Mouse (Mus musculus) cerebellum, adult 9-10 months (tissue): ENCODE measurements around the gene Ttpal.
"Not testable (repeated sequence)": the region's sequence is repeated elsewhere in the genome, so short reads cannot be mapped to it uniquely, and the experiment has no call there.

Experiments
- DNase-seq: peaks from one replicate; pipeline ENCODE4 v3.0.0; 2022

Ttpal gene

GRCm38 (mm10) chr2:163631715-163632114 lies 29.6 kb downstream of the Ttpal start:
- DNase-seq: no peak

- DNase-seq: no peak
Observed at GRCm38 (mm10) chr2:163634211-163634610, 32.1 kb downstream of the Ttpal start.

GRCm38 (mm10) chr2:163636057-163636456 lies 33.9 kb downstream of the Ttpal start:
- DNase-seq: no peak

GRCm38 (mm10) chr2:163637655-163638266 lies 35.6 kb downstream of the Ttpal start:
- no peak for DNase-seq

GRCm38 (mm10) chr2:163640493-163640892 lies 38.4 kb downstream of the Ttpal start:
- no peak for DNase-seq

- no peak for DNase-seq
Observed at GRCm38 (mm10) chr2:163641681-163642080, 39.6 kb downstream of the Ttpal start.

GRCm38 (mm10) chr2:163642685-163643575 lies 40.8 kb downstream of the Ttpal start:
- peak; percentile 80 for DNase-seq

- DNase-seq: no peak
Observed at GRCm38 (mm10) chr2:163643576-163643971, 41.5 kb downstream of the Ttpal start.

GRCm38 (mm10) chr2:163644047-163644446 lies 41.9 kb downstream of the Ttpal start:
- no peak for DNase-seq

- peak; percentile 99 for DNase-seq
Observed at GRCm38 (mm10) chr2:163644575-163645385, 42.7 kb downstream of the Ttpal start, which contains the start of gene Serinc3. TSS of gene Serinc3 (minus strand) at chr2:163645131.

GRCm38 (mm10) chr2:163645700-163646460 lies 43.8 kb downstream of the Ttpal start:
- no peak for DNase-seq

GRCm38 (mm10) chr2:163646461-163647080 lies 44.5 kb downstream of the Ttpal start:
- DNase-seq: no peak

GRCm38 (mm10) chr2:163655699-163656098 lies 53.6 kb downstream of the Ttpal start:
- not testable (repeated sequence) for DNase-seq

GRCm38 (mm10) chr2:163657486-163657885 lies 55.4 kb downstream of the Ttpal start:
- no peak for DNase-seq

GRCm38 (mm10) chr2:163657975-163658886 lies 56.1 kb downstream of the Ttpal start, which contains the start of gene Pkig:
TSS of gene Pkig (plus strand) at chr2:163658386.
- peak; percentile 82 for DNase-seq

GRCm38 (mm10) chr2:163658941-163659340 lies 56.8 kb downstream of the Ttpal start:
- DNase-seq: no peak

- DNase-seq: no peak
Observed at GRCm38 (mm10) chr2:163659431-163659830, 57.3 kb downstream of the Ttpal start.

GRCm38 (mm10) chr2:163660103-163660701 lies 58.1 kb downstream of the Ttpal start:
- DNase-seq: no peak

- no peak for DNase-seq
Observed at GRCm38 (mm10) chr2:163661371-163661850, 59.3 kb downstream of the Ttpal start.

GRCm38 (mm10) chr2:163662076-163662475 lies 60.0 kb downstream of the Ttpal start:
- no peak for DNase-seq
